Mouse (Mus musculus) bone marrow macrophage, adult 2 months (primary cell): Measurements from ENCODE around the gene Ccdc28a.

Experiments
- CTCF ChIP-seq: IDR thresholded peaks from 2 replicates; pipeline ENCODE4 v1.5.1; 2012; ENCODE audit warnings: low read depth, mild to moderate bottlenecking, low read length, moderate library complexity
- POLR2A ChIP-seq: IDR thresholded peaks from 2 replicates; pipeline ENCODE4 v1.6.1; 2012; ENCODE audit warnings: mild to moderate bottlenecking, low read depth, low read length, borderline replicate concordance

DNA sequence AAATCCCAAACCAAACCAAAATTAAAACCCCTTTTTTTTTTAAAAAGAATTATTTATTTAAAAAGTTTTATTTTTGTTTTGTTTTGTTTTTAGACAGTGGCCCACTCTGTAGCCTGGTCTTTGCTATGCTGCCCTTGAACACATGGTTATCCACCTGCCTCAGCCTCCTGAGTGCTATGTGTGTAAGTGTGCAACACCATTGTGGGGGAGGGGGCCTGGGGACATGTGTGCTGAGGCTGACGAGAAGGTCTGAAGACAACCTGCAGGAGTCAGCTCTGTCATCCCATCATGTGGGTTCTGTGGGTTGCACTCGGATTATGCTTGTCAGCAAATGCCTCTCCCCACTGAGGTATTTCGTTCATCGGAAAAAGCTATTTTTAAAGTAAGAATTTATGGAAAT is 45.3 kb downstream of the Ccdc28a start:
- TF ChIP-seq CTCF (no peak), POLR2A (no peak)
